Mouse (Mus musculus) lung, adult 18-20 months (tissue): ENCODE measurements around the gene Lilr4b.
"Not testable (repeated sequence)": the region's sequence is repeated elsewhere in the genome, so short reads cannot be mapped to it uniquely, and the experiment has no call there.

Source experiments
- DNase-seq, 2 experiments: peaks; one replicate each; pipeline ENCODE4 v3.0.0; 2022; ENCODE audit warnings: mixed read lengths in 2 of 2

Gene Lilr4b

GRCm38 (mm10) chr10:51480397-51480796 is at the start of gene Lilr4b, which contains the start of gene Gm49339:
Gene Lilr4b (plus strand): TSS chr10:51480632.
Gene Gm49339 (plus strand): TSS chr10:51480612.
- DNase-seq: not testable (repeated sequence)

- DNase-seq: no peak
Observed at GRCm38 (mm10) chr10:51432940-51433339, 47.5 kb upstream of the Lilr4b start.

- DNase-seq: no peak
Observed at GRCm38 (mm10) chr10:51435684-51436083, 44.7 kb upstream of the Lilr4b start.

DNA sequence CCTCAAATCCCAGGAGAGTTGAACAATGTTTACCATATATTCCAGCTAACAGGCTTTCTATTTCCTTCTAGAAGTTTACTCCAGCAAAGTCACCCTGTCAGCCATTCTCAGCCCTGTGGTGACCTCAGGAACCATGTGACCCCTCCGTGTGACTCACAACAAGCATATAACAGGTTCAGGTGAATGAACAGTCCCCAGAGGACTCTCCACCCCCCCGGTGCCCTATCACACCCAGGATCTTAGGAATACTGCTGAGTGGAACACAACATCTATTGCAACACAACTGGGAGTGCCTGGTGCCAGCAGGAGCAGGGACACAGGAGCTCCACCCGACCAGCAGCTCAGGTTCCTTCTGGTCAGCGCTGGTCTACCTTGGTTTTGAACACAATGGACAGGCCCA is 28.8 kb upstream of the Lilr4b start:
- no peak for DNase-seq

GRCm38 (mm10) chr10:51453616-51454298 is 26.7 kb upstream of the Lilr4b start:
- peak in 1 of 2 experiments; percentile 7 for DNase-seq

GRCm38 (mm10) chr10:51454365-51454764 is 26.1 kb upstream of the Lilr4b start:
- DNase-seq: no peak

- peak in 1 of 2 experiments; percentile 12 for DNase-seq
Observed at GRCm38 (mm10) chr10:51455762-51456161, 24.7 kb upstream of the Lilr4b start.

- no peak for DNase-seq
Observed at GRCm38 (mm10) chr10:51456369-51456768, 24.1 kb upstream of the Lilr4b start.

GRCm38 (mm10) chr10:51463800-51464199 is 16.6 kb upstream of the Lilr4b start:
- not testable (repeated sequence) for DNase-seq

DNA sequence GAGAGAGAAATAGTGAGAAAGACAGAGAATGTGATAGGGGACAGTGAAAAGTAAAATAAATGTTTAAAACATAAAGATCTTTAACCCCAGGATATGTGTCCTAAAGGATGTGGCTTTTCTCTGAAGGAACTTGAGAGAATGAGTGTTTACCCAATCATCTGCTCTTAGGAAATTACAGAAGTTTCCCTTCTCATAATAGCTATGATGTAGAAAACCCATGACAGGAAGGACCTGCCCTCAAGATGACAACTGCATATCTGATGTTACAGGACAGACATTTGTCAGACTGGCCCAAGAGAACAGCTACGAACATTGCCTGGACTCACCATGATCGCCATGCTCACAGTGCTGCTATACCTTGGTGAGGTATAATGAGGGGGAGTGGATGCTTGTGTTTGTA is 10.3 kb downstream of the Lilr4b start, which contains the start of gene Lilrb4a:
Lilrb4a (plus strand) TSS at position 266 of the 400 bp plus-strand sequence.
- DNase-seq: not testable (repeated sequence)

- no peak for DNase-seq
Observed at GRCm38 (mm10) chr10:51520021-51520420, 39.6 kb downstream of the Lilr4b start.

DNA sequence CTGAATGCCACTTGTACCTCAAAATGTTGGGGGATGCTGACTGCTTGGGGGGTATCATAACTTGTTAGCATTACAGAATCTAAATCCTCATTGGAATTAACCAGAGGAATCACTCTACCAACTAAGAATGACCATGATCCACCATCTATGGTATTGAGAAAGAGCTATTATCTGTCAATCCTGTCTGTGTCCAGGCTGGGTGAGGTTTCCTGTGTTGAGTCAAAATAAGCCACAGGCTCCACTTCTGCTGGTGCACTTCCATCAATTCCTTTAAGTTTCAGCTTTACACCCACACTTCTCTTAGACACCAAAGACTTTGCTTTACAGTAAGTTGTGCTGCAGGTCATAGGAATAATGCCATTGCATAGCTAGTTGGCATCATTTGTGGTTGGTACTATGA is 41.0 kb downstream of the Lilr4b start:
- peak in 1 of 2 experiments; percentile 2 for DNase-seq

DNA sequence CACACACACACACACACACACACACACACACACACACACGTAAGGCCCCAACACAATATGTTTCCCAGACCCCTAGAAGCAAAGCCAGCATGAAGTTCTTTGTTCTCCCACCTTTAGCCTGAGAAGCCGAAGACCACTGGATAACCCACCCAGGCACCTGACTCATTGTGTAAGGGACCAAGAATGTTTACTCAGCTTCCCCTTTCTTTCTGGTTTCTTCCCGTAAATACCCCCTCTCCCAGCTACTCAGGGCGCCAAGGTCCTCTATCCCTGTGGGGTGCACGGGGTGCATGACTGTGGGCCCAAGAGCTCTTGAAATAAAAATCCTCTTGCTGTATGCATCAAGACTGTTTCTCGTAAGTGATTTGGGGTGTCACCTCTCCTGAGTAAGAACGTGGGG is 45.7 kb downstream of the Lilr4b start:
- no peak for DNase-seq

- no peak for DNase-seq
Observed at GRCm38 (mm10) chr10:51526633-51527032, 46.2 kb downstream of the Lilr4b start.

DNA sequence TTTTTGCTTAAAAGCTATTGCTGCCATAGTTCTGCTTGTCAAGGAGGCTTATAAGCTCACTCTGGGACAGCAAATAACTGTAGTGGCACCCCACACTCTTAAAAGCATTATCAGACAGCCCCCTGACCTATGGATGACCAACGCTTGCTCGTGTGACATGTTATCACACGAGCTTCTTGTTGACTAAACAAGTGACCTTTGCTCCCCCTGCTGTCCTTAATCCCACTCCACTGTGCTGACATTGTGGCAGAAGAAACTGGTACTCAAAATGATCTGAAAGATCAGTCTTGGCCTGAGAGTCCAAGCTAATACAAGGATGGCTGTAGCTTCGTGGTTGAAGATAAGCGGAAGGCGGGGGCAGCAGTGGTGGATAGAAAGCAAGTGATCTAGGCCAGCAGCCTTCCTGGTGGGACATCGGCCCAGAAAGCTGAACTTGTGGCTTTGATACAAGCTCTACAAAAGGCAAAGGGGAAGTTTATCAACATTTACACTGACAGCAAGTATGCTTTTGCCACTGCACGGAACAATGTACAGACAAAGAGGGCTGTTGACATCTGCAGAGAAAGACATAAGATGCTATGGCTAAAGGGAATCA is 48.5 kb downstream of the Lilr4b start:
- DNase-seq: peak in 1 of 2 experiments; percentile 14

DNA sequence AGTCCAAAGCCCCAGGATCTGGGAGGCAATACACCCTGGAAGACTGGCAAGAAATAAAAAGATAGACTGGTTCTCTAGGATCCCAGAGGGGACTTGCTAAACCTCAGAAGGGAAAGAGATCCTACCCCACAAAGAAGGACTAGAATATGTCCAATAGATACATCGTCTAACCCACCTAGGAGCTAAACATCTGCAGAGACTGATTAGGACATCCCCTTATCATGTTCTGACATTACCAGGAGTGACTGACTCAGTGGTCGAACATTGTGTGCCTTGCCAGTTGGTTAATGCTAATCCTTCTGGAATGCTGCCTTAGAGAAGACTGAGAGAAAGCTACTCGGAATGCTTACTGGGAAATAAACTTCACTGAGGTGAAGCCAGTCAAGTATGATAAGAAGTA is 49.1 kb downstream of the Lilr4b start:
- DNase-seq: no peak

DNA sequence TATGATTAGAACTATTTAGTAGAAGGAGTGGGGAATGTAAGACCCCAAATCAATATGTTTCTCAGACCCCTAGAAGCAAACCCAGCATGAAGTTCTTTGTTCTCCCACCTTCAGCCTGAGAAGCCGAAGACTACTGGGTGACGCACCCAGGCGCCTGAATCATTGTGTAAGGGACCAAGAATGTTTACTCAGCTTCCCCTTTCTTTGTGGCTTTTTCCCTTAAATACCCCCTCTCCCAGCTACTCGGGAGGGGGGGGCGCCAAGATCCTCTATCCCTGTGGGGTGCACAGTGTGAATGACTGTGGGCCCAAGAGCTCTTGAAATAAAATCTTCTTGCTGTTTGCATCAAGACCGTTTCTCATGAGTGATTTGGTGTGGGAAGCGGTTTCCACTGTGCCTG is 50.4 kb downstream of the Lilr4b start:
- no peak for DNase-seq
